Mouse (Mus musculus): ENCODE results near the gene Tap2.

GRCm38 (mm10) chr17:34261502-34261901 lies 58.2 kb downstream of the Tap2 start:
- TF ChIP-seq TAL1 (IDR thresholded peaks at IDR 0.05; ENCODE audit: low read length) (no peak), GATA1 (IDR thresholded peaks at IDR 0.05; ENCODE audit: low read length) (no peak)

Measured in erythroblast, embryonic 14.5 days (primary cell).